ENCODE assay signal across 26 mouse cellular contexts in the genomic region with DNA sequence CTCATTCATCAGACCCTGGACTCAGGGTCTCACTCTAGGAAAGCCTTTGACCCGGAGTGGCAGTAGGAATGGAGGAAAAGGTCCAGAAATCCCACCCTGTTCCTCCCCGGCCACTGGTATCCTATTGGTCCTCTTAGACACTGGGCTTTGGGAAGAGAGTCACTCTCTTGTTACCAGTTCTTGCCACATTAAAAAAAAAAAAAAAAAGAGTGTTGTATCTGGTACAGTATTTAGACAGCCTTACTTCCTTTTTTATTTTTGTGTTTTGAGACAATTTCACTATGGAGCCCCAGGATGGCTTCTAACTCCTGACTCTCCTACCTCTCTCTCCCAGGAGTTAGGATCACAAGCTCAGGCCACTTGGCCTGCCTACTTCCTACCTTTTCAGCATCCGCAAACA. TPM values are rescaled to one million over a fixed set of nuclear protein-coding genes. Genes with fewer than 3 reads are reported as not detected.
"Had no signal": no experiment of that assay in that cellular context is flagged by ENCODE, and none has a peak within 500 bp of the region (broad histone marks: within the 10 kb centered on the region; RNA-seq: fewer than 3 reads in every experiment).

No protein-coding gene starts in this region.

- H3K27me3 ChIP-seq: embryonic facial prominence, embryonic 12.5 days; embryonic facial prominence, embryonic 13.5 days; embryonic facial prominence, embryonic 15.5 days; forebrain, embryonic 12.5 days; forebrain, embryonic 13.5 days; forebrain, embryonic 15.5 days had no signal

- H3K9me3 ChIP-seq: embryonic facial prominence, embryonic 10.5 days; embryonic facial prominence, embryonic 12.5 days; embryonic facial prominence, embryonic 13.5 days; embryonic facial prominence, embryonic 15.5 days; forebrain, embryonic 10.5 days; forebrain, embryonic 12.5 days; forebrain, embryonic 13.5 days; forebrain, embryonic 15.5 days had no signal

- H3K4me2 ChIP-seq: embryonic facial prominence, embryonic 12.5 days; embryonic facial prominence, embryonic 13.5 days; embryonic facial prominence, embryonic 15.5 days; forebrain, embryonic 12.5 days; forebrain, embryonic 13.5 days; forebrain, embryonic 15.5 days had no signal

- DNase-seq: cerebellum, adult 9-11 months; cerebellum, postnatal 10 days; cerebellum, postnatal 14 days; cerebellum, postnatal 25 days; cerebellum, postnatal 36 days; embryo, embryonic 11 days; forebrain, postnatal 0 days; gastrocnemius, adult 2 months; gastrocnemius, postnatal 10 days; gastrocnemius, postnatal 14 days; gastrocnemius, postnatal 25 days; gastrocnemius, postnatal 36 days; heart, adult 11 months; heart, adult 18-20 months; heart, adult 2 months had no signal

- H3K9ac ChIP-seq: embryonic facial prominence, embryonic 12.5 days; embryonic facial prominence, embryonic 13.5 days; embryonic facial prominence, embryonic 15.5 days; forebrain, embryonic 12.5 days; forebrain, embryonic 13.5 days; forebrain, embryonic 15.5 days; forebrain, postnatal 0 days had no signal

- H3K4me1 ChIP-seq: embryonic facial prominence, embryonic 12.5 days; embryonic facial prominence, embryonic 13.5 days; forebrain, embryonic 13.5 days had no signal

- H3K27ac ChIP-seq: embryonic facial prominence, embryonic 10.5 days; embryonic facial prominence, embryonic 12.5 days; embryonic facial prominence, embryonic 13.5 days; embryonic facial prominence, embryonic 15.5 days; forebrain, embryonic 10.5 days; forebrain, embryonic 12.5 days; forebrain, embryonic 13.5 days; forebrain, embryonic 15.5 days; gastrocnemius, adult 2 months; heart, adult 2 months had no signal

- ATAC-seq: forebrain, embryonic 13.5 days; forebrain, embryonic 14.5 days; forebrain, embryonic 15.5 days; forebrain, embryonic 16.5 days; forebrain, postnatal 0 days had no signal

- H3K4me3 ChIP-seq: embryonic facial prominence, embryonic 10.5 days; embryonic facial prominence, embryonic 12.5 days; embryonic facial prominence, embryonic 13.5 days; embryonic facial prominence, embryonic 15.5 days; erythroblast, embryonic 14.5 days; forebrain, embryonic 10.5 days; forebrain, embryonic 12.5 days; forebrain, embryonic 13.5 days; forebrain, embryonic 15.5 days; gastrocnemius, adult 2 months; heart, adult 2 months had no signal

- H3K36me3 ChIP-seq: embryonic facial prominence, embryonic 10.5 days; embryonic facial prominence, embryonic 12.5 days; embryonic facial prominence, embryonic 13.5 days; embryonic facial prominence, embryonic 15.5 days; forebrain, embryonic 10.5 days; forebrain, embryonic 12.5 days; forebrain, embryonic 15.5 days had no signal

RNA-seq across cellular contexts. Expression of a gene that starts 12.2 kb away (rescaled TPM):
- polyA plus RNA-seq: erythroblast, embryonic 14.5 days had no signal
